Mouse (Mus musculus): Measurements from ENCODE around the gene Csk.

DNA sequence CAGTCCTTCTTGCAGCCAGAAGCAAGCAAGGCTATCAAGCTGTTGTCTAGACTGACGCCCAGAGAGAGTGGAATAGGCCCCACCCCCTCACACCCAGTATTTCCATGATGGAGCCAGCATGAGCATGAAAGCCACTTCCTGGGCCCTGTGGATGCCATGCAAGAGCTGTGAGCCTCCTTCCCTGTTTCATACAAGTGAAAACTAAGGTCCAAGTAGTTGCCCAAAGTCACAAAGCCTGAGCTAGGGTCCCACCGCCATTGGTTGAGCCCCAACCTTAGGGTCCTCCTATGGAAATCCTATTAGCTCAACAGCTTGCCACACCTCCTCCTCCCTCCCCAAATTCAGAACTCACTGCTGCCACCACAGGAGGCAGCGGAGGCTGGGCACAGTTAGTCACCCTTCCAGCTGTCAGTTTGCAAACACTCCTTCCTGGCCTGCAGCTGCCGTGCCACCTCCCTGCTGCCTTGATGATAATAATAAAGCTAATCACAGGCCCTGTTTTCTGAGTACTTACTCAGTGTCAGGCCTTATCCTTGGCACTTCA is 19.9 kb downstream of the Csk start:
- TF ChIP-seq CTCF (IDR thresholded peaks at IDR 0.05; ENCODE audit: insufficient read depth, low read length) (peak; percentile 35; the same call in 1 of the 2 replicates), POLR2A (IDR thresholded peaks at IDR 0.05; ENCODE audit: borderline replicate concordance, extremely low read depth, low read depth, low read length) (no peak)

All from lung, adult 2 months (tissue).